ENCODE assay signal across 17 mouse cellular contexts in genomic region chr9:42797276-42797675, GRCm38 (mm10).
"Had no signal": no experiment of that assay in that cellular context is flagged by ENCODE, and none has a peak within 500 bp of the region (broad histone marks: within the 10 kb centered on the region; RNA-seq: fewer than 3 reads in every experiment).

No protein-coding gene starts in this region.

- H3K9ac ChIP-seq: liver, postnatal 0 days; lung, embryonic 15.5 days; midbrain, embryonic 12.5 days; neural tube, embryonic 12.5 days; stomach, embryonic 15.5 days had no signal

- H3K27me3 ChIP-seq: lung, embryonic 15.5 days; midbrain, embryonic 12.5 days; stomach, embryonic 15.5 days had no signal

- H3K9me3 ChIP-seq: lung, embryonic 15.5 days; megakaryocyte, embryonic 14.5 days; midbrain, embryonic 12.5 days; neural tube, embryonic 12.5 days; stomach, embryonic 15.5 days had no signal

- H3K27ac ChIP-seq: lung, embryonic 15.5 days; macrophage; midbrain, embryonic 12.5 days; neural tube, embryonic 12.5 days; stomach, embryonic 15.5 days; stomach, postnatal 0 days had no signal

- H3K4me1 ChIP-seq: megakaryocyte, embryonic 14.5 days had no signal

- DNase-seq: liver, postnatal 0 days; lung, adult 2 months; lung, postnatal 14 days; lung, postnatal 36 days; midbrain, embryonic 14.5 days; right cerebral cortex, postnatal 14 days; thymus, adult 2 months; thymus, postnatal 25 days; thymus, postnatal 4 days had no signal

- H3K36me3 ChIP-seq: lung, embryonic 15.5 days; midbrain, embryonic 12.5 days; neural tube, embryonic 12.5 days; stomach, embryonic 15.5 days had no signal

- H3K4me2 ChIP-seq: lung, embryonic 15.5 days; midbrain, embryonic 12.5 days; neural tube, embryonic 12.5 days; stomach, embryonic 15.5 days had no signal

- ATAC-seq: liver, postnatal 0 days; lung, postnatal 0 days had no signal

- H3K4me3 ChIP-seq: lung, embryonic 15.5 days; megakaryocyte, embryonic 14.5 days; midbrain, embryonic 12.5 days; neural tube, embryonic 12.5 days; stomach, embryonic 15.5 days had no signal
